Mouse (Mus musculus): ENCODE results near the gene Ell.

DNA sequence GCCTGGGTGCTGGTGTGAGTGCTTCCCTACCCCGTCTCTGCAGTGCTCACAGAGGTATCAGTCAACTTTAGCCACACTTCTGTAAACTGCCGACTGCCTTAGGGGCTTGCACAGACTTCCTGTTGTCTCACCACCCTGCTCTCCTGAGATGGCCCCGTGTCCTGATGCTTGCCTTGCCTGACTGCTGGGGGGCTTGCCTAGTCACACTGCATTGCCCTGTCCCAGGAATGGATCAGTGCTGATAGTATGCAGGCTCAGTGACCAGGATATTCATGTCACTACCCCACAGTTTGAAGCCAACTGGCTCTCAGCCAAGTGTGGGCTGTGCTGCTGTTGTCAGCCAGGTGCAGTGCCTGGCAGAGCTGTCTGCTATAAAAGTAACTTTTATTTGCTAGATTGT lies 26.3 kb downstream of the Ell start:
- TF ChIP-seq CTCF (IDR thresholded peaks at IDR 0.05; ENCODE audit: extremely low read depth, insufficient read length, insufficient replicate concordance, low read depth, low read length) (no peak), POLR2A (IDR thresholded peaks at IDR 0.05; ENCODE audit: low read depth, low read length) (no peak)

All from small intestine, adult 2 months (tissue).